Mouse (Mus musculus): ENCODE results near the gene Bloc1s5. TPM values are rescaled to one million over a fixed set of nuclear protein-coding genes. Genes with fewer than 3 reads are reported as not detected.

Bloc1s5 gene
- polyA plus RNA-seq, 1 experiment from 2014 or later, result 23.8 TPM

DNA sequence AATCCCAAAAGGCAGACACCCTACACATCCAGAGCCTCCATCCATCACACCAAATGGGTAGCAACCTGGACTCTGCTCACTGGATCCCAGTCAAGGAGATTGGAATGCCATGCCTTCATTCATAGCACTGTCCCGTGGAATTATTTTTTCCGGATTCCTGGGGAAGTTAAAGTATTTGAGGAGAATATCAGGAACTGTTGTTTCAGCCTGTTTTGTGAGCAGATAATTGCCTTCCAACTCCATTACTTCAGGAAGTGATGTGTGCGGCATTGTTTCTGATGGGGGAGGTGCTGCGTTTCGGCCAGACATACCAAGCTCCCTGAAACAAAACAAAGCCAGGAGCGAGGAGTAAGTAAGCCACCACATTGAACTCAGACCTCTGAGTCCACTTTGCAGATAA, 41.8 kb downstream of the Bloc1s5 start:
- no peak overlapping the region for H3K4me3 ChIP-seq (ENCODE audit: low read depth, low read length)
- no peak overlapping the region for H3K27ac ChIP-seq (ENCODE audit: low read length)
- no peak for ATAC-seq
- H3K9ac ChIP-seq (ENCODE audit: low read depth, low read length), result no peak overlapping the region
- WGBS, result 52% methylated on average over 6 of the region's 6 CpGs
- no peaks in the 10 kb centered on the region for H3K36me3 ChIP-seq (ENCODE audit: control insufficient read depth, insufficient read depth, low read length)
- no peak overlapping the region for H3K4me2 ChIP-seq (ENCODE audit: low read length)
- no peaks in the 10 kb centered on the region for H3K4me1 ChIP-seq (ENCODE audit: control insufficient read depth, insufficient read depth, low read length)
- H3K27me3 ChIP-seq (ENCODE audit: control insufficient read depth, insufficient read depth, low read depth, low read length), result no peaks in the 10 kb centered on the region
- no peaks in the 10 kb centered on the region for H3K9me3 ChIP-seq (replicated peaks; ENCODE audit: control insufficient read depth, low read length, poor library complexity, severe bottlenecking)

DNA sequence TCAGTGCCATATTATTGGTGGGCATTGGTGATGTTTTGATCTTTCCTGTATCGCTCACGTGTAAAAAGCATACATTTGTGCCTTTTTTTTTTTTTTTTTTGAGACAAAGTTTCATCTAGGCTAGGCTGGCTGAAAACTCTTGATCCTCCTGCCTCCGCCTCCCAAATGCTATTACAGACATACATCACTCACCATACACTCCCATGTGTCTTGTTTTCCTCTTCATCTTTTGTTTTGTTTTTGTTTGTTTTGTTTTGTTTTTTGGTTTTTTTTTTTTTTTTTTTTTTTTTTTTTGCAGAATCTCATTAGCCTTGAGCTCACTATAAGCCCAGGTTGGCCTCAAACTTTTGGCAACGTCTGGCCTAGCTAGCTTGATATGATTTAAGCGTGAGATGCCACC, 47.6 kb downstream of the Bloc1s5 start:
- ATAC-seq, result no peak
- Histone ChIP-seq H3K4me2 (ENCODE audit: low read length) (no peak overlapping the region), H3K27ac (ENCODE audit: low read length) (no peak overlapping the region), H3K9ac (ENCODE audit: low read depth, low read length) (no peak overlapping the region), H3K4me1 (ENCODE audit: control insufficient read depth, insufficient read depth, low read length) (no peaks in the 10 kb centered on the region), H3K9me3 (replicated peaks; ENCODE audit: control insufficient read depth, low read length, poor library complexity, severe bottlenecking) (no peaks in the 10 kb centered on the region), H3K4me3 (ENCODE audit: low read depth, low read length) (no peak overlapping the region), H3K36me3 (ENCODE audit: control insufficient read depth, insufficient read depth, low read length) (no peaks in the 10 kb centered on the region), H3K27me3 (ENCODE audit: control insufficient read depth, insufficient read depth, low read depth, low read length) (no peaks in the 10 kb centered on the region)
- WGBS, result 97% methylated on average over 5 of the region's 5 CpGs

DNA sequence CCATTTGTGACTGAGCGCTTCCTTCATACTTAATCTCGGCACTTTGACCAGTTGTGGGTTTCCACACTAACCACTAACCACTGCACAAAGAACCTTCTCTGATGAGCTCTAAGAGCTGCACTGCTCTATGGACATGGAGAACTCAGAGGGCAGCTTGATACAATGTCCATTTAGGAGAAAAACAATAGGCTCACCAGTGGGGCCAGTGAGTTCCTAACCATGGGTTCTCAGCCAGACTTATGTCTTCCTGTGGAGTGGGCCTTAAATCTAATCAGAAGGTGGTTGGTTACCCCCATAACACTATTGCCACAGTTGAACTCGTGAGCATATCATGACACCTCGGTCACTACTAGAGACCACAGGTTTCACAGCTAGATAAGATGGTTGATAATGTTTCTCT, 48.5 kb downstream of the Bloc1s5 start:
- Histone ChIP-seq H3K27me3 (ENCODE audit: control insufficient read depth, insufficient read depth, low read depth, low read length) (no peaks in the 10 kb centered on the region), H3K9me3 (replicated peaks; ENCODE audit: control insufficient read depth, low read length, poor library complexity, severe bottlenecking) (no peaks in the 10 kb centered on the region)
- over 99% methylated on average over 4 of the region's 4 CpGs for WGBS

DNA sequence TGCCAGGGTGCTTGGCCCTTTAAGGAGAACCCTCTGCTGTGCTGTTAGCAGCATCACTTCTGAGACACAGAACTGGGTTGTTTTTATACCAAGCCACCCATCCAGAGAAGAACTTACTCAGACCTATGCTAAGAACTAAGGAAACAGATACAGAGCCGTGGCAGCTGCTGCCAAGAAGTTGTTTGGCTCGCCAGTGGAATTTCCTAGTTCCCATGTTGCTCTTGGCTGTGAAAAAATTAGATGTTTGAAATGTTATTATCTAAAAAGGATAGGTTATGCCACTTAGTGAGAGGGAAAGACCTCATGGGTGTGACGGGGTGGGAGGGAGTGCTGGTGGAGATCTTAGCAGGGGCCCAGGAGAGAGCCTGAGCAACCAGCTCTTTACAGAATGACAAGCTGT, 52.1 kb downstream of the Bloc1s5 start:
- no peak overlapping the region for H3K27ac ChIP-seq (ENCODE audit: low read length)
- no peaks in the 10 kb centered on the region for H3K4me1 ChIP-seq (ENCODE audit: control insufficient read depth, insufficient read depth, low read length)
- H3K4me3 ChIP-seq (ENCODE audit: low read depth, low read length), result no peak overlapping the region
- H3K27me3 ChIP-seq (ENCODE audit: control insufficient read depth, insufficient read depth, low read depth, low read length), result no peaks in the 10 kb centered on the region
- H3K36me3 ChIP-seq (ENCODE audit: control insufficient read depth, insufficient read depth, low read length), result no peaks in the 10 kb centered on the region
- ATAC-seq, result no peak
- no peak overlapping the region for H3K4me2 ChIP-seq (ENCODE audit: low read length)
- H3K9ac ChIP-seq (ENCODE audit: low read depth, low read length), result no peak overlapping the region
- WGBS, result 77% methylated on average over 3 of the region's 3 CpGs
- H3K9me3 ChIP-seq (replicated peaks; ENCODE audit: control insufficient read depth, low read length, poor library complexity, severe bottlenecking), result no peaks in the 10 kb centered on the region; the same call in 1 of the 2 replicates

More for the DNA sequence above, 48.5 kb downstream of the Bloc1s5 start:
- ATAC-seq, result no peak
- Histone ChIP-seq H3K36me3 (ENCODE audit: control insufficient read depth, insufficient read depth, low read length) (no peaks in the 10 kb centered on the region), H3K9ac (ENCODE audit: low read depth, low read length) (no peak overlapping the region), H3K27ac (ENCODE audit: low read length) (no peak overlapping the region), H3K4me2 (ENCODE audit: low read length) (no peak overlapping the region), H3K4me1 (ENCODE audit: control insufficient read depth, insufficient read depth, low read length) (no peaks in the 10 kb centered on the region), H3K4me3 (ENCODE audit: low read depth, low read length) (no peak overlapping the region)

GRCm38 (mm10) chr13:38580601-38581457, 54.1 kb downstream of the Bloc1s5 start:
- no peak for ATAC-seq
- no peak overlapping the region for H3K9ac ChIP-seq (ENCODE audit: low read depth, low read length)
- H3K36me3 ChIP-seq (ENCODE audit: control insufficient read depth, insufficient read depth, low read length), result no peaks in the 10 kb centered on the region
- no peaks in the 10 kb centered on the region for H3K27me3 ChIP-seq (ENCODE audit: control insufficient read depth, insufficient read depth, low read depth, low read length)
- no peaks in the 10 kb centered on the region for H3K4me1 ChIP-seq (ENCODE audit: control insufficient read depth, insufficient read depth, low read length)
- no peak overlapping the region for H3K27ac ChIP-seq (ENCODE audit: low read length)
- no peak overlapping the region for H3K4me3 ChIP-seq (ENCODE audit: low read depth, low read length)
- H3K9me3 ChIP-seq (replicated peaks; ENCODE audit: control insufficient read depth, low read length, poor library complexity, severe bottlenecking), result no peaks in the 10 kb centered on the region; the same call in 1 of the 2 replicates
- H3K4me2 ChIP-seq (ENCODE audit: low read length), result no peak overlapping the region
- 75% methylated on average over 11 of the region's 11 CpGs for WGBS

DNA sequence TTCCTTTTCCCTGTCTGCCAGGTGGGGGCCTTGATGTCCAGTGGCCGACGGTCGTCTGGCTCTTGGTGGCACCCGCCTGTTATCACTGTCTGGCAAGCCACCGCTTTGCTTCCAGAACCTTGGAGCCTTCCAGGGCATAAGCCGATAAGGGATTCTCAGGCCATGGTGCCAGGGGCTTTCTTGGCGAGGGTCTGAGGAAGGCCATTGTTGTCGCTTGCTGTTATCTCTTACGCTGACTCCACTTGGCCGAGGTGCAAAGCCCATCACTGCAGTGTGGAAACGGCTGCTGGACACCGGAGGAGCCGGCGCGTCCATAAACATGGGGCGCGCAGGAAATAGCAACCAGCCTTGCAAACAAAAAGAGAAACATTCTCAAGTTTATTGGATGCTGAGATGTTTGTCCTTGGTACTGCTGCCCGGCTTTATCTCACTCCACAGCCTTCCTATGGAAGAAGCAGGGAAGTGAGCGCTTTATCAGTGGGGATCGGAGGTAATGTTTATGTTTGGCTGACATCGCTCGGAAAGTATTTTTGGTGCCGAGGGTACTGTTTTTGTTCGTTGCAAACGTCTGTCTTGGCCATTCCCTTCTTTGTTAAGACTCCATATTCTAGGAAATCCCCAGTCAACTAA, 54.8 kb downstream of the Bloc1s5 start:
- H3K27me3 ChIP-seq (ENCODE audit: control insufficient read depth, insufficient read depth, low read depth, low read length), result no peaks in the 10 kb centered on the region
- WGBS, result 89% methylated on average over 25 of the region's 25 CpGs
- no peak overlapping the region for H3K4me2 ChIP-seq (ENCODE audit: low read length)
- no peak overlapping the region for H3K27ac ChIP-seq (ENCODE audit: low read length)
- no peak overlapping the region for H3K9ac ChIP-seq (ENCODE audit: low read depth, low read length)
- ATAC-seq, result no peak
- no peaks in the 10 kb centered on the region; the same call in 1 of the 2 replicates for H3K9me3 ChIP-seq (replicated peaks; ENCODE audit: control insufficient read depth, low read length, poor library complexity, severe bottlenecking)
- H3K4me3 ChIP-seq (ENCODE audit: low read depth, low read length), result no peak overlapping the region
- no peaks in the 10 kb centered on the region for H3K4me1 ChIP-seq (ENCODE audit: control insufficient read depth, insufficient read depth, low read length)
- H3K36me3 ChIP-seq (ENCODE audit: control insufficient read depth, insufficient read depth, low read length), result no peaks in the 10 kb centered on the region

DNA sequence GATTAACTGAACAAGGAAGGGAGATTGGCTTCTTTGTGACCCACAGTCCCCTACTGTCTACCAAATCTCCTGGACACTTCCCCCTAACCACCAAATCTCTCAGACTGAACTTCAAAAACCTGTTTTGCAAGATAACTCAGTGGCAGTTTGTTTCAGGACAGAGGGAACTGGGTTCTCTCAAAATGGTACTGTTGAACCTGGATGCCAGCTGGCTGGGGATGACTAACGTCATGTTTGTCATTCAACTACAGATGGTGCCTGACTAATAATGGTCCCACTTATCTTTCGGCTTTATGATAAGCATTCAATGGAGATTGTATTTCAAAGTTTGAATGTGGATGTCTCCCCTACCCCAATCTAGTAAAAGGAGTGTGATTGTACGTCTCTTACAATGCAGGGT, 60.2 kb downstream of the Bloc1s5 start:
- H3K4me2 ChIP-seq (ENCODE audit: low read length), result no peak overlapping the region
- H3K4me3 ChIP-seq (ENCODE audit: low read depth, low read length), result no peak overlapping the region
- H3K9me3 ChIP-seq (replicated peaks; ENCODE audit: control insufficient read depth, low read length, poor library complexity, severe bottlenecking), result no peaks in the 10 kb centered on the region; the same call in 1 of the 2 replicates
- no peaks in the 10 kb centered on the region for H3K36me3 ChIP-seq (ENCODE audit: control insufficient read depth, insufficient read depth, low read length)
- H3K9ac ChIP-seq (ENCODE audit: low read depth, low read length), result no peak overlapping the region
- H3K4me1 ChIP-seq (ENCODE audit: control insufficient read depth, insufficient read depth, low read length), result no peaks in the 10 kb centered on the region
- no peak for ATAC-seq
- H3K27me3 ChIP-seq (ENCODE audit: control insufficient read depth, insufficient read depth, low read depth, low read length), result no peaks in the 10 kb centered on the region
- no peak overlapping the region for H3K27ac ChIP-seq (ENCODE audit: low read length)
- 80% methylated on average over 3 of the region's 3 CpGs for WGBS

GRCm38 (mm10) chr13:38573281-38573680, 61.6 kb downstream of the Bloc1s5 start:
- no peaks in the 10 kb centered on the region for H3K27me3 ChIP-seq (ENCODE audit: control insufficient read depth, insufficient read depth, low read depth, low read length)
- H3K4me1 ChIP-seq (ENCODE audit: control insufficient read depth, insufficient read depth, low read length), result no peaks in the 10 kb centered on the region
- no peak overlapping the region for H3K9ac ChIP-seq (ENCODE audit: low read depth, low read length)
- H3K9me3 ChIP-seq (replicated peaks; ENCODE audit: control insufficient read depth, low read length, poor library complexity, severe bottlenecking), result no peaks in the 10 kb centered on the region
- 96% methylated on average over 1 of the region's 1 CpGs for WGBS
- no peak overlapping the region for H3K4me3 ChIP-seq (ENCODE audit: low read depth, low read length)
- no peaks in the 10 kb centered on the region for H3K36me3 ChIP-seq (ENCODE audit: control insufficient read depth, insufficient read depth, low read length)
- ATAC-seq, result no peak
- no peak overlapping the region for H3K4me2 ChIP-seq (ENCODE audit: low read length)
- H3K27ac ChIP-seq (ENCODE audit: low read length), result no peak overlapping the region

GRCm38 (mm10) chr13:38565245-38565644, 69.7 kb downstream of the Bloc1s5 start:
- ATAC-seq, result no peak

More at GRCm38 (mm10) chr13:38565245-38565644, 69.7 kb downstream of the Bloc1s5 start:
- H3K27me3 ChIP-seq (ENCODE audit: control insufficient read depth, insufficient read depth, low read depth, low read length), result no peaks in the 10 kb centered on the region
- no peak overlapping the region for H3K4me3 ChIP-seq (ENCODE audit: low read depth, low read length)
- H3K9me3 ChIP-seq (replicated peaks; ENCODE audit: control insufficient read depth, low read length, poor library complexity, severe bottlenecking), result no peaks in the 10 kb centered on the region
- no peak overlapping the region for H3K27ac ChIP-seq (ENCODE audit: low read length)
- 86% methylated on average over 4 of the region's 4 CpGs for WGBS
- no peaks in the 10 kb centered on the region for H3K4me1 ChIP-seq (ENCODE audit: control insufficient read depth, insufficient read depth, low read length)
- no peak overlapping the region for H3K4me2 ChIP-seq (ENCODE audit: low read length)
- no peak overlapping the region for H3K9ac ChIP-seq (ENCODE audit: low read depth, low read length)
- H3K36me3 ChIP-seq (ENCODE audit: control insufficient read depth, insufficient read depth, low read length), result no peaks in the 10 kb centered on the region
